Mouse (Mus musculus): ENCODE measurements around the gene Plekhd1. TPM values are rescaled to one million over a fixed set of nuclear protein-coding genes. Genes with fewer than 3 reads are reported as not detected.

The Plekhd1 gene
- polyA plus RNA-seq, 1 experiment from 2014 or later = 11.6 TPM

DNA sequence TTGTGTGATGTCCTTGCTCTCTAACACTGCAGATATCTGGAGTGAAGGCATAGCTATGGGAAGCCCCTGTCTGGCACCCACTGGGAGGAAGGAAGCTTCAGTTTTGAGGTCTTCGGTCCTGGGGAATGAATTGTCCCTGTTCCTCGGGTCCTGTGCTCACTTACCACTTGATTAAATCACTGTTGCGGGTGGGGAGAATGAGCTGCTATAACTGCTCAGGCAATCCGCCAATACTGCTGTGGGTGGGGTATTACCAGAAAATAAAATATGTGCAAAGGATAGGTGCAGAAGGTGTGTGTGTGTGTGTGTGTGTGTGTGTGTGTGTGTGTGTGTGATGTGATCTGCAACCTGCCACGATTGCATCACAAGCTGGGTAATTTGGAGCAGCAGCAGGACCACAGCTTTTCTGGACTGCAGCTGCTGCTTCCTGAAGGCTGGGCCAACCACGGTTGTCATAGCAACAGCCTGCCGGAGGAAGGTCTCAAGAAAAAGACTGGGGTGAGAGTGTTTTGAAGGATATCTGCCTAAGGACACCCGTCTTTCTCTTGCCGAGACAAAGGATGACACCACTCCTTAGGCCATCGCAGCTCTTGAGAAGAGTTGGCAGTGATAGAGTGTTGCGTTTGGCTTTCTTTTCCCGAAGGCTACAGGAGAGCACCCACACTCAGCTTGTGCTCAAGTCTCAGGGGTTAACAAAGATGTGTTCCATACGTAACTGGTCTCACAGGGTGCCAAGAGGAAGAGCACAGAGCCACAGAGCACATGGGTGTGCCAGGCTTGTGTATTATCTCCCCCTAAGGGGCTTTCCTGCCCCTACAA lies 44.3 kb downstream of the Plekhd1 start:
- no peaks in the 10 kb centered on the region for H3K9me3 ChIP-seq (ENCODE audit: low read length)
- no peak overlapping the region for H3K4me3 ChIP-seq (ENCODE audit: low read depth, low read length)
- TF ChIP-seq EP300 (IDR thresholded peaks at IDR 0.05) (no peak), CTCF (IDR thresholded peaks at IDR 0.05) (no peak)
- DNase-seq (ENCODE audit: low spot score) = peak; percentile 27
- ATAC-seq = 0 out of 2 replicates have a peak, but pooled peaks have one; percentile 11
- H3K9ac ChIP-seq (replicated peaks; ENCODE audit: low read depth) = no peak overlapping the region
- no peaks in the 10 kb centered on the region for H3K36me3 ChIP-seq (ENCODE audit: insufficient read depth, low read length)
- WGBS = 18% methylated on average over 13 of the region's 13 CpGs
- no peaks in the 10 kb centered on the region for H3K4me1 ChIP-seq (ENCODE audit: insufficient read depth, low read depth, low read length)
- no peak overlapping the region for H3K4me2 ChIP-seq (replicated peaks; ENCODE audit: low read depth, low read length)
- H3K27ac ChIP-seq (ENCODE audit: low read length) = no peak overlapping the region
- 0 out of 2 replicates have a peak, but pooled peaks cover 5% of the 10 kb centered on the region for H3K27me3 ChIP-seq (replicated peaks; ENCODE audit: insufficient read depth, low read length)

DNA sequence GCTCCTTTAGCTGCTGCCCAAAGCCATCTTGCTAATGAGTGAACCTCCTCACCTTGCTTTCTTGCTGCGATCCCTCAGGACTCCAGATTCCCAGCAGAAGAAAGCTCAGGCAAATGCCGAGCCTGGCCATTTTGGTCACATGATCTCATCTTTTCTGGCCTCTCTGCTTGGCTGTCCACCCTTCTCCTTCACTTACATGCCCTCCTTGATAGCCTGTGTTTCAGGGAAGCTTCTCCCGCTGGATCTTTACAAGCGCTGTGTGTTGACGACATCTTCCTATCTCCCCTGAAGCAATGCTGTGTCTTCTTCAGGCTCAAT lies 44.9 kb downstream of the Plekhd1 start:
- H3K4me1 ChIP-seq (ENCODE audit: insufficient read depth, low read depth, low read length) = no peaks in the 10 kb centered on the region
- 55% methylated on average over 5 of the region's 5 CpGs for WGBS
- H3K9ac ChIP-seq (replicated peaks; ENCODE audit: low read depth) = no peak overlapping the region
- 0 out of 2 replicates have a peak, but pooled peaks cover 5% of the 10 kb centered on the region for H3K27me3 ChIP-seq (replicated peaks; ENCODE audit: insufficient read depth, low read length)
- H3K4me3 ChIP-seq (ENCODE audit: low read depth, low read length) = no peak overlapping the region
- H3K36me3 ChIP-seq (ENCODE audit: insufficient read depth, low read length) = no peaks in the 10 kb centered on the region
- no peak overlapping the region for H3K4me2 ChIP-seq (replicated peaks; ENCODE audit: low read depth, low read length)
- TF ChIP-seq CTCF (IDR thresholded peaks at IDR 0.05) = no peak
- no peak for TF ChIP-seq EP300 (IDR thresholded peaks at IDR 0.05)
- no peaks in the 10 kb centered on the region for H3K9me3 ChIP-seq (ENCODE audit: low read length)
- no peak for DNase-seq (ENCODE audit: low spot score)
- H3K27ac ChIP-seq (ENCODE audit: low read length) = no peak overlapping the region
- ATAC-seq = no peak

DNA sequence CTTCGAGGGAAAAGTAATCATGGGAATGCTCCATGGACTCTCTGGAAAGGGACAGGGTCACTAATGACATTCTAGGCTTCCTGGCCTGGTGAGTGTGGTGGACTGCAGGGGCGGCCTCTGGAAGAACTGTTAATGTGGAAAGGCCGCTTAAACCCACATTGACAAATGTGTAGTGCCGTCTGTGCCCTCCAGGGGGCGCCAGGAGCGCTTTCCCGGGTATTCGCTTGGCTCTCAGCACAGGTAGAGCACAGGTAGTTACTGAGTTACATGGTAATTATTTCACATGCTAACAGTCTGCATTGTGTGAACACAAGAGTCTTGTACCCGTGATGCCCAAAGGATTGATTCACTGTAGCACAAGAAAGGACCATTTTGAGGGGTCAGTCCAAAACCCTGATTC lies 47.1 kb downstream of the Plekhd1 start:
- no peak overlapping the region for H3K27ac ChIP-seq (ENCODE audit: low read length)
- no peaks in the 10 kb centered on the region for H3K9me3 ChIP-seq (ENCODE audit: low read length)
- H3K9ac ChIP-seq (replicated peaks; ENCODE audit: low read depth) = no peak overlapping the region
- DNase-seq (ENCODE audit: low spot score) (no peak), ATAC-seq (no peak)
- H3K27me3 ChIP-seq (replicated peaks; ENCODE audit: insufficient read depth, low read length) = 0 out of 2 replicates have a peak, but pooled peaks cover 5% of the 10 kb centered on the region
- no peaks in the 10 kb centered on the region for H3K36me3 ChIP-seq (ENCODE audit: insufficient read depth, low read length)
- peak; percentile 70 for TF ChIP-seq CTCF (IDR thresholded peaks at IDR 0.05)
- no peak for TF ChIP-seq EP300 (IDR thresholded peaks at IDR 0.05)
- 29% methylated on average over 9 of the region's 9 CpGs for WGBS
- H3K4me2 ChIP-seq (replicated peaks; ENCODE audit: low read depth, low read length) = no peak overlapping the region
- H3K4me1 ChIP-seq (ENCODE audit: insufficient read depth, low read depth, low read length) = no peaks in the 10 kb centered on the region
- H3K4me3 ChIP-seq (ENCODE audit: low read depth, low read length) = no peak overlapping the region

DNA sequence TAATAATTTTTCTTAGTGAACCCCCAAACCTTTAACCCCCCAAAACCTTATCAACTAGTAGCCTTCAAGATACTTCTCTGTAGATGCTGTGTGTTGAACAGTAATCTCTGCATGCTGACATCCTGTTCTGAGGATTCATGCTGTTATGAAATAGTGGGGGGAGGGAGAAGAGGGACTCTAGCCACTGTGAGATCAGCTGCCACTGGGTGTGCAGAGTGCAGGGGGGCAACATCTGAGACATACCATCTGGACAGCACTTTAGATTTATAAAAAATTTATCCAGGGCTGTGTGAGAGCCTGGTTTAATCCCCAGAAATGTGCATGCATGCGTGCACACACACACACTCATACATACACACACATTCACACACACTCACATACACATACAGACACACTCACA lies 52.2 kb downstream of the Plekhd1 start:
- TF ChIP-seq EP300 (IDR thresholded peaks at IDR 0.05) (no peak), CTCF (IDR thresholded peaks at IDR 0.05) (no peak)

DNA sequence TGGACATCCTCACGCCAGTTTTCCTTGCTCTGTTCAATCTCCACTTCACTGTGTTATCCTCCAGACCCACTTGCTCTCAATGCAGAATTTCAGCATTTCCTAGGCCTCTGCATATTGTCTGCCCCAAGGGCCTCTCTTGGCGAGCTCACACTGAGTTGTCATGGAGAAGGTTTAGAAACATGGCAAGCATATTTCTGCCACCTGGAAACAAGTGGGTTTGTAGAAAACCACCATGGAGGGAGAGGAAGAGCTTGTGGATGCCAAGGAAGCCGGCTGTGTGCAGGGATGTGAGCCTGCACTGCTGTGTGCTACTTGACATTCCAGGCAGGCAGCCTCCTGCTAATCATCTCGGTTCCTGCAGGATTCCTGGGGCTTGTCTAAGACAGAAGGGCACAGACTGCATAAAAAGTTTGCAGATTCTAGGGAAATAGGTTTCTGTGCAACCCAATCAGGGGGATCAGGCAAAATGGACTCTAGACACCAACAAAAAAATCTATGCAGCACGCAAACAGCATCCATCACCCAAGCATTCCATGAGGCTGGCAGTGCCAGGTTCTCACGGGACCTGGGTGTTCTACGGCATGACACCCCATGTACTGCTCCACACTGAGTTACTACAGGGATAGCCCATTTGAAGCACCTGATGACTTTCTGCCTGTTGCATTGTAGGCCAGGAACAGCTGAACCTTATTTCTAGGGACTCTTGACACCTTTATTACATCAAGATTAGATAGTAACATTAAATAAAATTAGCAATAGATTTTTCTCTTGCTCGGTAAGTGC lies 53.8 kb downstream of the Plekhd1 start:
- ATAC-seq = no peak
- Histone ChIP-seq H3K36me3 (ENCODE audit: insufficient read depth, low read length) (no peaks in the 10 kb centered on the region), H3K4me3 (ENCODE audit: low read depth, low read length) (no peak overlapping the region), H3K27ac (ENCODE audit: low read length) (no peak overlapping the region), H3K4me2 (replicated peaks; ENCODE audit: low read depth, low read length) (no peak overlapping the region), H3K27me3 (replicated peaks; ENCODE audit: insufficient read depth, low read length) (no peaks in the 10 kb centered on the region), H3K9me3 (ENCODE audit: low read length) (no peaks in the 10 kb centered on the region), H3K4me1 (ENCODE audit: insufficient read depth, low read depth, low read length) (no peaks in the 10 kb centered on the region), H3K9ac (replicated peaks; ENCODE audit: low read depth) (no peak overlapping the region)
- no peak for DNase-seq (ENCODE audit: low spot score)
- WGBS = 54% methylated on average over 8 of the region's 8 CpGs
- no peak for TF ChIP-seq CTCF (IDR thresholded peaks at IDR 0.05)
- no peak for TF ChIP-seq EP300 (IDR thresholded peaks at IDR 0.05)

More for the DNA sequence above, 52.2 kb downstream of the Plekhd1 start:
- Histone ChIP-seq H3K4me3 (ENCODE audit: low read depth, low read length) (no peak overlapping the region), H3K36me3 (ENCODE audit: insufficient read depth, low read length) (no peaks in the 10 kb centered on the region), H3K27ac (ENCODE audit: low read length) (no peak overlapping the region), H3K4me2 (replicated peaks; ENCODE audit: low read depth, low read length) (no peak overlapping the region), H3K9me3 (ENCODE audit: low read length) (no peaks in the 10 kb centered on the region), H3K9ac (replicated peaks; ENCODE audit: low read depth) (no peak overlapping the region), H3K4me1 (ENCODE audit: insufficient read depth, low read depth, low read length) (no peaks in the 10 kb centered on the region), H3K27me3 (replicated peaks; ENCODE audit: insufficient read depth, low read length) (0 out of 2 replicates have a peak, but pooled peaks cover 5% of the 10 kb centered on the region)
- whole genome bisulfite sequencing = 84% methylated on average over 1 of the region's 1 CpGs
- ATAC-seq (peak; percentile 52; the same call in 1 of the 2 replicates), DNase-seq (ENCODE audit: low spot score) (peak; percentile 54)

DNA sequence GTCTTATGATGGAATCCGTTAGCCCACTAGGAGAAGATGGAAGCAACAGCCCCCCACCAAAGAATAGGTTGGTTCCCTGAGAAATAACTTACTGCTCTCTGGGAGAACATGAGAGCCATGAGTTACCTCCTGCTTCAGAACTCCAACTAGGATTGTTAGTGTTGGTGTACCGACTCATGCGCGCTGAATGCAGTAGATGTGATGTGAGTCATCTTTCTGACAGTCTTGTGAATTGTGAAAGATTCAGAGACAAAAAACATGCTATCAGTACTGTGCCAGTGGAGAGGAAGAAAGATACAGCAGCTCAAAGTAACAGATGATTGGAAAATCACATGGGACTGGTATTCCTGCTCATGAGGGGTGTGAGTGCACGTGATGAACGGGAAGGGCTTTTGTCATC lies 59.2 kb downstream of the Plekhd1 start:
- H3K4me3 ChIP-seq (ENCODE audit: low read depth, low read length) = no peak overlapping the region
- H3K27me3 ChIP-seq (replicated peaks; ENCODE audit: insufficient read depth, low read length) = peaks cover 20% of the 10 kb centered on the region
- H3K27ac ChIP-seq (ENCODE audit: low read length) = no peak overlapping the region
- H3K4me2 ChIP-seq (replicated peaks; ENCODE audit: low read depth, low read length) = no peak overlapping the region
- no peak for ATAC-seq
- no peaks in the 10 kb centered on the region for H3K9me3 ChIP-seq (ENCODE audit: low read length)
- TF ChIP-seq EP300 (IDR thresholded peaks at IDR 0.05) (no peak), CTCF (IDR thresholded peaks at IDR 0.05) (no peak)
- no peaks in the 10 kb centered on the region for H3K36me3 ChIP-seq (ENCODE audit: insufficient read depth, low read length)
- 79% methylated on average over 6 of the region's 6 CpGs for WGBS
- DNase-seq (ENCODE audit: low spot score) = no peak
- no peaks in the 10 kb centered on the region for H3K4me1 ChIP-seq (ENCODE audit: insufficient read depth, low read depth, low read length)
- no peak overlapping the region for H3K9ac ChIP-seq (replicated peaks; ENCODE audit: low read depth)
